Mouse (Mus musculus) heart, adult 2 months (tissue): ENCODE measurements around the gene Pakap. TPM values are rescaled to one million over a fixed set of nuclear protein-coding genes. Genes with fewer than 3 reads are reported as not detected.

Experiments used
- DNase-seq, 2 experiments: peaks; one replicate each; pipeline ENCODE4 v3.0.0; 2021
- H3K27ac ChIP-seq: fragments of 200-600 bp; 2 replicates; pipeline ENCODE4 v1.8.1; 2022
- H3K27me3 ChIP-seq: fragments of 200-500 bp; 2 replicates; pipeline ENCODE4 v1.6.1; 2012; ENCODE audit warnings: mild to moderate bottlenecking, low read length, inconsistent platforms, mixed read lengths; ENCODE audit not compliant: control insufficient read depth, insufficient read depth
- H3K36me3 ChIP-seq: fragments of 200-500 bp; 2 replicates; pipeline ENCODE4 v1.6.1; 2012; ENCODE audit warnings: low read length, inconsistent platforms; ENCODE audit not compliant: control insufficient read depth, insufficient read depth
- H3K4me1 ChIP-seq: fragments of 200-500 bp; 2 replicates; pipeline ENCODE4 v1.6.1; 2011; ENCODE audit warnings: low read length; ENCODE audit not compliant: control insufficient read depth, insufficient read depth
- H3K4me3 ChIP-seq: fragments of 200-600 bp; 2 replicates; pipeline ENCODE4 v1.8.1; 2022
- H3K79me2 ChIP-seq: fragments of 200-500 bp; replicated peaks from 2 replicates; pipeline ENCODE4 v1.6.1; 2012; ENCODE audit warnings: mild to moderate bottlenecking, inconsistent platforms, low read length, moderate library complexity, mixed read lengths; ENCODE audit not compliant: control insufficient read depth, insufficient read depth
- H3K9ac ChIP-seq: fragments of 200-500 bp; 2 replicates; pipeline ENCODE4 v1.6.1; 2012; ENCODE audit warnings: low read depth, mild to moderate bottlenecking, control low read depth, inconsistent platforms, low read length, mixed read lengths
- CTCF ChIP-seq: fragments of 200-600 bp; IDR thresholded peaks from 2 replicates; pipeline ENCODE4 v1.8.1; 2022; ENCODE audit warnings: antibody characterized with exemption, mild to moderate bottlenecking, moderate library complexity
- EP300 ChIP-seq: fragments of 200-500 bp; IDR thresholded peaks from 2 replicates; pipeline ENCODE4 v1.6.1; 2011; ENCODE audit warnings: low read depth, low read length, control low read depth; ENCODE audit not compliant: insufficient read depth
- POLR2A ChIP-seq: fragments of 200-500 bp; IDR thresholded peaks from 2 replicates; pipeline ENCODE4 v1.6.1; 2011; ENCODE audit warnings: mild to moderate bottlenecking, low read depth, low read length, control low read depth; ENCODE audit not compliant: insufficient read depth
- WGBS: fragments of 180-500 bp; shearing (Covaris S2); methylation state at CpG from one replicate; pipeline ENCODE4 v1.1.7; 2018; 5-methylcytosine and 5-hydroxymethylcytosine counted together
- intact Hi-C: fragments of 180-260 bp; cut with DNase I; formaldehyde crosslinking; loops from one replicate; pipeline ENCODE4 v1.15.1; 2025
- polyA plus RNA-seq: library from polyadenylated mRNA; depleted of rRNA; stranded (reverse); fragments of >200 nt; gene quantifications from 2 replicates; pipeline ENCODE4 v1.2.3, GENCODE M21; 2012
- total RNA-seq, 2 experiments: library from RNA; stranded (reverse); gene quantifications; 2 replicates each; pipeline ENCODE4 v1.2.3; 2021

The Pakap gene
- total and polyA plus RNA-seq, 3 experiments: 3.3 to 35.2 (median 33.7) TPM

- Histone ChIP-seq H3K4me3 (peak overlapping the region; percentile 69), H3K9ac (peak overlapping the region; percentile 15), H3K27me3 (no peaks in the 10 kb centered on the region), H3K27ac (peak overlapping the region; percentile 85), H3K79me2 (peaks cover 2% of the 10 kb centered on the region), H3K36me3 (peaks cover 9% of the 10 kb centered on the region), H3K4me1 (peaks cover 12% of the 10 kb centered on the region)
- intact Hi-C loops: loop anchor here (2.0 to 5.0 kb wide), 4 partner anchors 63 to 111 kb away; no protein-coding TSS in a partner anchor
- peak; percentile 61 to 79 for DNase-seq
- 32% methylated on average over 11 of the region's 11 CpGs for WGBS
- TF ChIP-seq POLR2A (no peak), CTCF (no peak), EP300 (peak; percentile 58; the same call in 1 of the 2 replicates)
Measured at GRCm38 (mm10) chr4:57783853-57784600, 216.0 kb downstream of the Pakap start.

GRCm38 (mm10) chr4:57788709-57789108, 220.7 kb downstream of the Pakap start:
- H3K27me3 ChIP-seq: no peaks in the 10 kb centered on the region
- no peak overlapping the region for H3K4me3 ChIP-seq
- H3K36me3 ChIP-seq: peaks cover 12% of the 10 kb centered on the region
- H3K9ac ChIP-seq: no peak overlapping the region
- H3K79me2 ChIP-seq: peaks cover 3% of the 10 kb centered on the region
- TF ChIP-seq POLR2A: no peak
- TF ChIP-seq CTCF: peak; percentile 69
- TF ChIP-seq EP300: no peak
- intact Hi-C loops: no loop called here
- DNase-seq: peak in 1 of 2 experiments; percentile 40
- peaks cover 15% of the 10 kb centered on the region for H3K4me1 ChIP-seq
- WGBS: 70% methylated on average over 5 of the region's 5 CpGs
- H3K27ac ChIP-seq: no peak overlapping the region

GRCm38 (mm10) chr4:57789118-57789517, 221.1 kb downstream of the Pakap start:
- intact Hi-C loops: no loop called here
- H3K4me1 ChIP-seq: peaks cover 14% of the 10 kb centered on the region
- no peak overlapping the region for H3K4me3 ChIP-seq
- H3K79me2 ChIP-seq: peaks cover 3% of the 10 kb centered on the region
- H3K27ac ChIP-seq: no peak overlapping the region
- TF ChIP-seq POLR2A (no peak), EP300 (no peak), CTCF (no peak)
- peaks cover 15% of the 10 kb centered on the region for H3K36me3 ChIP-seq
- no peaks in the 10 kb centered on the region for H3K27me3 ChIP-seq
- DNase-seq: no peak
- no peak overlapping the region for H3K9ac ChIP-seq

- no peak for TF ChIP-seq EP300
- no peak for TF ChIP-seq POLR2A
- TF ChIP-seq CTCF: no peak
- H3K27me3 ChIP-seq: no peaks in the 10 kb centered on the region
- H3K79me2 ChIP-seq: peaks cover 3% of the 10 kb centered on the region
- no peak for DNase-seq
- peak overlapping the region; percentile 67 for H3K27ac ChIP-seq
- peaks cover 8% of the 10 kb centered on the region for H3K36me3 ChIP-seq
- H3K4me1 ChIP-seq: peaks cover 17% of the 10 kb centered on the region
- H3K9ac ChIP-seq: no peak overlapping the region
- WGBS: 18% methylated on average over 8 of the region's 8 CpGs
- intact Hi-C loops: no loop called here
- no peak overlapping the region for H3K4me3 ChIP-seq
Measured at GRCm38 (mm10) chr4:57793989-57794388, 226.0 kb downstream of the Pakap start.

DNA sequence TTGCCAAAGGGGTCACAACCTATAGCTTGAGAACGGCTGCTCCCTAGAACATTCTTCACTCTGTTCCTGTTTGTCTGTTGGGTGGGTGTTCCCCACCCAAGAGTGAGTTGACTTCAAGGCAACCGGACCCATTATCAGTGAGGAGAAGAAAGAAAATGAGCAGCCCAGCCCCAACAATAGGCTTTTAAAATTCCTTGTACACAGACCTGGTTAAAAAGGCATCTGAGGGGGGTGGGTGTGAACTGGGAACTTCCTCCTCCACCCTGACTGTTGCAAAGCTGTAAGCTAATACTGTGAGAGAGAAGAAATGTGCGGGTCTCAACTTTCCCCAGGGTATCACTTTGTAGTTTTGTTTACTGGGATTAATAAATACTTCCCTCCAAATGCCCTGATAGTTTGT, 226.6 kb downstream of the Pakap start:
- Histone ChIP-seq H3K4me1 (peaks cover 17% of the 10 kb centered on the region), H3K27me3 (no peaks in the 10 kb centered on the region), H3K79me2 (peaks cover 3% of the 10 kb centered on the region), H3K27ac (peak overlapping the region; percentile 67), H3K36me3 (peaks cover 8% of the 10 kb centered on the region), H3K4me3 (no peak overlapping the region), H3K9ac (no peak overlapping the region)
- 34% methylated on average over 3 of the region's 3 CpGs for WGBS
- peak in 1 of 2 experiments; percentile 20 for DNase-seq
- intact Hi-C loops: no loop called here
- TF ChIP-seq CTCF (no peak), EP300 (no peak), POLR2A (no peak)

DNA sequence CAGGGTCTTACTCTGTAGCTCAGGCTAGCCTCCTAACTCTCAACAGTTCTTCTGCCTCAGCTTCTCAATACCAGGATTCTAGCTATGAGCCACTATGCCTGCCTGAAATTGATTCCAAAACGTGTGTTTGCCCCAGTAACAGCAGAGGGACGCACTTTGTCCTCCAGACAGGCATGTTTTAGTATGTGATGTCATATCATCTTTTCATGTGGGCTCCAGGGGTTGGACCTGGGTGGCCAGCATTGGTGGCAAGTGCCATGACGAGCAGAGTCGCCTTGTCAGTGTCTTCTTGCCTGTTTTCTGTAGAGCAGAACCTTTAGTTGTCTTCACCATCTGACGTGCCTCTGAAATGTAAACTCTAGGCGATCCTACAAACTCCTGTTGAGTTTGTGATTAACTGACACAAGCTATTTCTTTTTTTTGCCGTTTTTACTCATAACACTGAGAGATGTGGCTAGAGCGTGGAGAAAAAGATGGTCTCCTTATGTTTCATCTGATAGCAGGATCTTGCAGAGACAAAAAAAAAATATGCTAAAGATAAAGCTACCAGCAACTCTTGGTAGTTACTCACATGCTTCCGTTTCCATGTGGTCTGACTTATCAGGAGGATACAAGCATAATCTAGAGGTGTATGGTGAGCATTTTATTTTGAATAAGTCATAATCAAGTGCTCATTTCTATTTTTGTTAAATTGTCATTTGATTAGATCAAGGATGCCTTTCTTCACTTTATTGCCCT, 229.7 kb downstream of the Pakap start:
- no peak overlapping the region for H3K4me3 ChIP-seq
- TF ChIP-seq EP300 (no peak), CTCF (no peak), POLR2A (no peak)
- DNase-seq: no peak
- 61% methylated on average over 9 of the region's 9 CpGs for WGBS
- H3K36me3 ChIP-seq: peaks cover 18% of the 10 kb centered on the region
- H3K9ac ChIP-seq: no peak overlapping the region
- peaks cover 20% of the 10 kb centered on the region for H3K4me1 ChIP-seq
- intact Hi-C loops: loop anchor here (2.0 kb wide), 1 partner anchor 15 kb away; no protein-coding TSS in a partner anchor
- peak overlapping the region; percentile 58 for H3K27ac ChIP-seq
- H3K27me3 ChIP-seq: no peaks in the 10 kb centered on the region
- H3K79me2 ChIP-seq: peaks cover 1% of the 10 kb centered on the region; the same call in 1 of the 2 replicates
